In the genomic region with DNA sequence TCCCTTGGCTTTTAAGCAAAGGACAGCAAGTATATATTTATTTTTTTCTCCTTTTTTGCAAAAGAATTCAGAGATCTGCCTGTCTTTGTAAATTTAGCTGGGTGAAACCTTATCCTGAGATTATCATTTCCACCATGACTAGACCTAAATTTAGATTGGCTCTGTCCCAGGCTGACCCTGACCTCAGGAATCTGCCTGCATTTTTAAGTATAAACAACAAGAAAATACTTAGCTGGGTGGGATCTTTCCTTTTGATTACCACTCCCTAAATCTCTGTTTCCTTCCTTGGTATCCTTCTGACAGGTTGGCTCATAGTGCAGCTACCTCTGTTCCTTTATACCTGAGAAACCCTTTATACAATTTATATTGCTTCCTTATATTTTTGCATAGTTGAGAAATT, we compare ENCODE assay signal across 31 mouse cellular contexts. TPM values are rescaled to one million over a fixed set of nuclear protein-coding genes. Genes with fewer than 3 reads are reported as not detected.
DNase-seq lines count a peak whose midpoint lies in the region; ATAC-seq and TF ChIP-seq lines count a peak whose summit lies in the region.
"Had no signal": no experiment of that assay in that cellular context is flagged by ENCODE, and none has a peak within 500 bp of the region (broad histone marks: within the 10 kb centered on the region; RNA-seq: fewer than 3 reads in every experiment).

No protein-coding gene starts in this region.

- no peak overlapping the region for H3K4me2 ChIP-seq in midbrain, embryonic 11.5 days
- H3K4me2 ChIP-seq: embryonic facial prominence, embryonic 13.5 days; embryonic facial prominence, embryonic 15.5 days; forebrain, embryonic 13.5 days; forebrain, embryonic 15.5 days had no signal

- intact Hi-C loops in heart, postnatal 10 days (cut with DNase I) = no loop called here

- TF ChIP-seq CTCF in kidney, adult 2 months (conservative IDR thresholded peaks at IDR 0.05; ENCODE audit: insufficient read depth, insufficient read length, low read depth, low read length) = no peak

- TF ChIP-seq POLR2A in kidney, adult 2 months (IDR thresholded peaks at IDR 0.05; ENCODE audit: low read depth, low read length) = no peak

- peak; percentile 20 for DNase-seq in gastrocnemius, adult 18-20 months (ENCODE audit: low spot score)
- no peak for DNase-seq in gastrocnemius, postnatal 4 days (ENCODE audit: low spot score in 2 of 2)
- peak; percentile 61 for DNase-seq in heart, adult 11 months
- DNase-seq in heart, postnatal 10 days = no peak
- peak; percentile 23 for DNase-seq in kidney, adult 2 months
- DNase-seq in kidney, adult 11 months = no peak
- DNase-seq in midbrain, embryonic 11.5 days (ENCODE audit: low spot score, missing footprints) = peak; percentile 51
- no peak for DNase-seq in midbrain, embryonic 10.5 days (ENCODE audit: low spot score)
- DNase-seq: adrenal gland, adult 2 months; adrenal gland, postnatal 10 days; adrenal gland, postnatal 25 days; B cell, adult 2 months; cerebellum, adult 11 months; cerebellum, adult 18-20 months; cerebellum, adult 8-10 months; cerebellum, adult 9-11 months; cerebellum, postnatal 14 days; cerebellum, postnatal 36 days; embryo, embryonic 11 days had no signal

- H3K9ac ChIP-seq in midbrain, embryonic 11.5 days (ENCODE audit: low read length) = no peak overlapping the region
- H3K9ac ChIP-seq: embryonic facial prominence, embryonic 13.5 days; embryonic facial prominence, embryonic 15.5 days; forebrain, embryonic 13.5 days; forebrain, embryonic 15.5 days had no signal

- no peaks in the 10 kb centered on the region for H3K9me3 ChIP-seq in midbrain, embryonic 11.5 days (ENCODE audit: control insufficient read depth, low read length)
- H3K9me3 ChIP-seq in midbrain, embryonic 10.5 days (replicated peaks) = no peaks in the 10 kb centered on the region
- H3K9me3 ChIP-seq: embryonic facial prominence, embryonic 13.5 days; embryonic facial prominence, embryonic 15.5 days; forebrain, embryonic 13.5 days; forebrain, embryonic 15.5 days; G1E had no signal

- peaks cover 10% of the 10 kb centered on the region for H3K36me3 ChIP-seq in kidney, adult 2 months (ENCODE audit: control insufficient read depth, insufficient read depth, low read length)
- peaks cover 34% of the 10 kb centered on the region for H3K36me3 ChIP-seq in midbrain, embryonic 11.5 days (ENCODE audit: control insufficient read depth, insufficient read depth, low read length)
- peaks cover 87% of the 10 kb centered on the region for H3K36me3 ChIP-seq in midbrain, embryonic 10.5 days

- ATAC-seq in midbrain, embryonic 11.5 days (ENCODE audit: low FRiP score) = no peak
- ATAC-seq: CD4-positive, CD25-positive, alpha-beta regulatory T cell, adult 4 months; forebrain, embryonic 13.5 days; forebrain, embryonic 15.5 days had no signal

- H3K4me1 ChIP-seq in kidney, adult 2 months (ENCODE audit: control insufficient read depth, insufficient read depth, low read length) = no peaks in the 10 kb centered on the region
- no peaks in the 10 kb centered on the region for H3K4me1 ChIP-seq in midbrain, embryonic 11.5 days (ENCODE audit: control insufficient read depth, insufficient read depth, low read length)
- H3K4me1 ChIP-seq in midbrain, embryonic 10.5 days = no peaks in the 10 kb centered on the region
- H3K4me1 ChIP-seq: embryonic facial prominence, embryonic 13.5 days; embryonic facial prominence, embryonic 15.5 days; forebrain, embryonic 13.5 days; forebrain, embryonic 15.5 days had no signal

- H3K27ac ChIP-seq in kidney, adult 2 months (ENCODE audit: insufficient read depth, low read depth, low read length) = no peak overlapping the region
- no peak overlapping the region for H3K27ac ChIP-seq in midbrain, embryonic 11.5 days (ENCODE audit: low read depth, low read length)
- no peak overlapping the region for H3K27ac ChIP-seq in midbrain, embryonic 10.5 days (replicated peaks)
- H3K27ac ChIP-seq: embryonic facial prominence, embryonic 13.5 days; embryonic facial prominence, embryonic 15.5 days; forebrain, embryonic 13.5 days; forebrain, embryonic 15.5 days had no signal

- no peak overlapping the region for H3K4me3 ChIP-seq in kidney, adult 2 months (ENCODE audit: insufficient read depth, low read depth, low read length)
- no peak overlapping the region for H3K4me3 ChIP-seq in midbrain, embryonic 11.5 days (ENCODE audit: low read depth, low read length)
- H3K4me3 ChIP-seq in midbrain, embryonic 10.5 days = no peak overlapping the region
- H3K4me3 ChIP-seq: embryonic facial prominence, embryonic 13.5 days; embryonic facial prominence, embryonic 15.5 days; forebrain, embryonic 13.5 days; forebrain, embryonic 15.5 days had no signal

- no peaks in the 10 kb centered on the region for H3K27me3 ChIP-seq in kidney, adult 2 months (replicated peaks; ENCODE audit: control insufficient read depth, insufficient read depth, low read length)
- H3K27me3 ChIP-seq in midbrain, embryonic 11.5 days (ENCODE audit: control insufficient read depth, insufficient read depth, low read length) = no peaks in the 10 kb centered on the region
- H3K27me3 ChIP-seq in midbrain, embryonic 10.5 days (ENCODE audit: low read depth, poor library complexity, severe bottlenecking) = no peaks in the 10 kb centered on the region
- H3K27me3 ChIP-seq: CH12.LX; embryonic facial prominence, embryonic 13.5 days; embryonic facial prominence, embryonic 15.5 days; forebrain, embryonic 13.5 days; forebrain, embryonic 15.5 days had no signal

RNA-seq across cellular contexts. Expression of a gene that starts 21.6 kb away (rescaled TPM):
- 100 to 1,000 TPM in 1 of 2 experiments, 10 to 100 TPM in 1; 94.8 to 112 TPM for total RNA-seq in gastrocnemius, adult 18-20 months (2021)
- 100 to 1,000 TPM; 190 to 213 TPM for total RNA-seq in gastrocnemius, postnatal 4 days (2021)
- total RNA-seq in heart, postnatal 10 days (2021) = 100 to 1,000 TPM; 266 TPM
- 217 and 230 TPM in 2 replicates for polyA plus RNA-seq in kidney, adult 2 months (2012; rRNA removed)
- 542 and 558 TPM in 2 replicates for polyA plus RNA-seq in midbrain, embryonic 11.5 days (2014; fragmentation: Nextera tagmentation; extraction: Ambion mirVana)
- polyA plus RNA-seq in midbrain, embryonic 10.5 days (2016; fragmentation: Nextera tagmentation; extraction: Ambion mirVana) = 509 and 575 TPM in 2 replicates

RNA-seq across cellular contexts. Expression of a gene that starts 29.6 kb away (rescaled TPM):
- total RNA-seq in gastrocnemius, adult 18-20 months (2021) = not detected
- total RNA-seq in gastrocnemius, postnatal 4 days (2021) = not detected
- not detected for total RNA-seq in heart, postnatal 10 days (2021)
- polyA plus RNA-seq in kidney, adult 2 months (2012; rRNA removed) = 0.03 TPM in 1 of 2 replicates, not detected in the other
- not detected in 2 replicates for polyA plus RNA-seq in midbrain, embryonic 11.5 days (2014; fragmentation: Nextera tagmentation; extraction: Ambion mirVana)
- not detected in 2 replicates for polyA plus RNA-seq in midbrain, embryonic 10.5 days (2016; fragmentation: Nextera tagmentation; extraction: Ambion mirVana)
- total RNA-seq: adrenal gland, adult 2 months; adrenal gland, postnatal 10 days; adrenal gland, postnatal 25 days; adrenal gland, postnatal 4 days; CH12.LX; common myeloid progenitor, adult 5-6 weeks had no signal
- polyA plus RNA-seq: adrenal gland, adult 2 months; brain, embryonic 14.5 days; embryonic facial prominence, embryonic 11.5 days; embryonic facial prominence, embryonic 13.5 days; embryonic facial prominence, embryonic 15.5 days; forebrain, embryonic 11.5 days; forebrain, embryonic 13.5 days; forebrain, embryonic 15.5 days; G1E had no signal

RNA-seq across cellular contexts. Expression of a gene that starts 42.0 kb away (rescaled TPM):
- total RNA-seq in gastrocnemius, adult 18-20 months (2021) = 1 to 10 TPM; 5.6 to 6.6 TPM
- 10 to 100 TPM; 16.3 to 19.8 TPM for total RNA-seq in gastrocnemius, postnatal 4 days (2021)
- total RNA-seq in heart, postnatal 10 days (2021) = 10 to 100 TPM; 16.3 to 16.4 TPM
- 1.9 and 2.4 TPM in 2 replicates for polyA plus RNA-seq in kidney, adult 2 months (2012; rRNA removed)
- polyA plus RNA-seq in midbrain, embryonic 11.5 days (2014; fragmentation: Nextera tagmentation; extraction: Ambion mirVana) = 15.9 and 18.5 TPM in 2 replicates
- 15.4 and 17.9 TPM in 2 replicates for polyA plus RNA-seq in midbrain, embryonic 10.5 days (2016; fragmentation: Nextera tagmentation; extraction: Ambion mirVana)

RNA-seq across cellular contexts. Expression of a gene that starts 47.2 kb away (rescaled TPM):
- not detected for total RNA-seq in gastrocnemius, adult 18-20 months (2021)
- total RNA-seq in gastrocnemius, postnatal 4 days (2021) = not detected
- not detected for total RNA-seq in heart, postnatal 10 days (2021)
- not detected in 2 replicates for polyA plus RNA-seq in kidney, adult 2 months (2012; rRNA removed)
- polyA plus RNA-seq in midbrain, embryonic 11.5 days (2014; fragmentation: Nextera tagmentation; extraction: Ambion mirVana) = not detected in 2 replicates
- not detected in 2 replicates for polyA plus RNA-seq in midbrain, embryonic 10.5 days (2016; fragmentation: Nextera tagmentation; extraction: Ambion mirVana)
- total RNA-seq: adrenal gland, adult 2 months; adrenal gland, postnatal 10 days; adrenal gland, postnatal 25 days; adrenal gland, postnatal 4 days; CH12.LX; common myeloid progenitor, adult 5-6 weeks had no signal
- polyA plus RNA-seq: adrenal gland, adult 2 months; brain, embryonic 14.5 days; CD4-positive, CD25-positive, alpha-beta regulatory T cell, adult 4 months; embryonic facial prominence, embryonic 11.5 days; embryonic facial prominence, embryonic 13.5 days; embryonic facial prominence, embryonic 15.5 days; forebrain, embryonic 11.5 days; forebrain, embryonic 13.5 days; forebrain, embryonic 15.5 days; G1E had no signal

Comparison
In these comparisons a context has a peak if more than half of its experiments do, and no peak if none do; other contexts are left out.
1. DNase-seq: peak in gastrocnemius, adult 18-20 months (single experiment), heart, adult 11 months (single experiment), kidney, adult 2 months (single experiment) and midbrain, embryonic 11.5 days (single experiment); none in gastrocnemius, postnatal 4 days (0 of 2), heart, postnatal 10 days (0 of 2), kidney, adult 11 months (single experiment) and midbrain, embryonic 10.5 days (single experiment).